Mouse (Mus musculus): ENCODE results near the gene Cidec. TPM values are rescaled to one million over a fixed set of nuclear protein-coding genes. Genes with fewer than 3 reads are reported as not detected.

Gene Cidec
- polyA plus RNA-seq, 1 experiment from 2014 or later: 1.3 TPM

DNA sequence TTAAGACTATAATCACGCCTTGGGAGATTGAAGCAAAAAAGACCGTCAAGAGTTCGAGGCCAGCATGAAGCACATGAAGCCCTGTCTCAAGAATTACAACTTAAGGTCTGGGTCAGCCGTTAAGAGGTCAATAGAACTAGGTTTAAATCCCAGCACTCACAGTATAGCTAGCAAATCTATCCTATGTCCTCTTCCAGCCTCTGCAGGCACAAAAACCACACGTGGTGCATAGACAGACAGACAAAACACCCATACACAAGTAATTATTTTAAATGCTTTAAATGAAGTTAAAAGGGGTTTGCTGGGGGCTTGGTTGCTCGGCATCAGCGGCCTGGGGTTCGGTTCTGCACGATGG, 6.5 kb upstream of the Cidec start:
- Histone ChIP-seq H3K27ac (ENCODE audit: low read length) (no peak overlapping the region), H3K4me2 (replicated peaks; ENCODE audit: low read depth, low read length) (peak overlapping the region; percentile 92), H3K27me3 (replicated peaks; ENCODE audit: insufficient read depth, low read length) (no peaks in the 10 kb centered on the region), H3K4me3 (ENCODE audit: low read depth, low read length) (peak overlapping the region; percentile 91), H3K36me3 (ENCODE audit: insufficient read depth, low read length) (no peaks in the 10 kb centered on the region), H3K9me3 (ENCODE audit: low read length) (no peaks in the 10 kb centered on the region), H3K9ac (replicated peaks; ENCODE audit: low read depth) (peak overlapping the region; percentile 83), H3K4me1 (ENCODE audit: insufficient read depth, low read depth, low read length) (0 out of 2 replicates have a peak, but pooled peaks cover 5% of the 10 kb centered on the region)
- TF ChIP-seq EP300 (IDR thresholded peaks at IDR 0.05): no peak
- TF ChIP-seq CTCF (IDR thresholded peaks at IDR 0.05): no peak
- ATAC-seq (no peak), DNase-seq (ENCODE audit: low spot score) (no peak)
- 42% methylated on average over 9 of the region's 9 CpGs for WGBS

DNA sequence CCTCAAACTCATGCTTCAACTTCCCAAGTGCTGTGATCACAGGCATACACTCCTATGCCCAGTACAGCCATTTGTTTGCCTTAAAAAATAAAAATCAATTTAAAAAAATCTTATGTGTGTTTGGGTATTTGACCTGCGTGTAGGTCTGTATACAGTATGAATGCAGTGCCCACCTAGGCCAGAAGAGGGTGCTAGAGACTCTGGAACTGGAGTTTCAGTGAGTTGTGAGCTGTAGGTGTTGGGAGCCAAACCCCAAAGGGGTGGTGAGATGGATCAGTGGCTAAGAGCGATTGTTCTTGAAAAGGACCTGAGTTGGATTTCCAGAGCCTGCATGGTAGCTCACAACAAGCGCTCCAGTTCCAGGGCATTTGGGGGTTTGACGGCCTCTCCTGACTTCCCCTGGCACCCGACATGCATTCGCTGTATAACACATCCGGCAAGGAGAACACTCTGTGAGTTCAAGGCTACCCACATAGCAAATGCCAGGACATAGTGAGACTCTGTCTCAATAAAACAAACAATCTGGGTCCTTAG, 5.7 kb upstream of the Cidec start:
- no peak overlapping the region for H3K27ac ChIP-seq (ENCODE audit: low read length)
- H3K27me3 ChIP-seq (replicated peaks; ENCODE audit: insufficient read depth, low read length): no peaks in the 10 kb centered on the region
- H3K9me3 ChIP-seq (ENCODE audit: low read length): no peaks in the 10 kb centered on the region
- 0 out of 2 replicates have a peak, but pooled peaks cover 5% of the 10 kb centered on the region for H3K4me1 ChIP-seq (ENCODE audit: insufficient read depth, low read depth, low read length)
- H3K4me3 ChIP-seq (ENCODE audit: low read depth, low read length): no peak overlapping the region
- H3K36me3 ChIP-seq (ENCODE audit: insufficient read depth, low read length): no peaks in the 10 kb centered on the region
- no peak overlapping the region for H3K9ac ChIP-seq (replicated peaks; ENCODE audit: low read depth)
- no peak overlapping the region for H3K4me2 ChIP-seq (replicated peaks; ENCODE audit: low read depth, low read length)
- 52% methylated on average over 7 of the region's 7 CpGs for WGBS
- peak; percentile 88 for TF ChIP-seq CTCF (IDR thresholded peaks at IDR 0.05)
- no peak for TF ChIP-seq EP300 (IDR thresholded peaks at IDR 0.05)
- DNase-seq (ENCODE audit: low spot score) (peak; percentile 85), ATAC-seq (peak; percentile 53; the same call in 1 of the 2 replicates)

- Histone ChIP-seq H3K4me1 (ENCODE audit: insufficient read depth, low read depth, low read length) (0 out of 2 replicates have a peak, but pooled peaks cover 5% of the 10 kb centered on the region), H3K4me3 (ENCODE audit: low read depth, low read length) (no peak overlapping the region), H3K27me3 (replicated peaks; ENCODE audit: insufficient read depth, low read length) (no peaks in the 10 kb centered on the region), H3K36me3 (ENCODE audit: insufficient read depth, low read length) (no peaks in the 10 kb centered on the region), H3K27ac (ENCODE audit: low read length) (no peak overlapping the region), H3K4me2 (replicated peaks; ENCODE audit: low read depth, low read length) (no peak overlapping the region), H3K9me3 (ENCODE audit: low read length) (no peaks in the 10 kb centered on the region), H3K9ac (replicated peaks; ENCODE audit: low read depth) (no peak overlapping the region)
- TF ChIP-seq EP300 (IDR thresholded peaks at IDR 0.05): no peak
- no peak for TF ChIP-seq CTCF (IDR thresholded peaks at IDR 0.05)
- no peak for ATAC-seq
- WGBS: 88% methylated on average over 3 of the region's 3 CpGs
- no peak for DNase-seq (ENCODE audit: low spot score)
These were observed 5.1 kb upstream of the Cidec start for GRCm38 (mm10) chr6:113440686-113441085.

- 46% methylated on average over 12 of the region's 12 CpGs for WGBS
- no peak overlapping the region for H3K27ac ChIP-seq (ENCODE audit: low read length)
These were observed 3.3 kb upstream of the Cidec start for GRCm38 (mm10) chr6:113438721-113439430.

GRCm38 (mm10) chr6:113437135-113437534, 1.6 kb upstream of the Cidec start:
- 66% methylated on average over 12 of the region's 12 CpGs for WGBS
- Histone ChIP-seq H3K4me2 (replicated peaks; ENCODE audit: low read depth, low read length) (no peak overlapping the region), H3K27ac (ENCODE audit: low read length) (no peak overlapping the region), H3K4me1 (ENCODE audit: insufficient read depth, low read depth, low read length) (0 out of 2 replicates have a peak, but pooled peaks cover 4% of the 10 kb centered on the region), H3K27me3 (replicated peaks; ENCODE audit: insufficient read depth, low read length) (no peaks in the 10 kb centered on the region), H3K36me3 (ENCODE audit: insufficient read depth, low read length) (no peaks in the 10 kb centered on the region), H3K9me3 (ENCODE audit: low read length) (no peaks in the 10 kb centered on the region), H3K4me3 (ENCODE audit: low read depth, low read length) (no peak overlapping the region), H3K9ac (replicated peaks; ENCODE audit: low read depth) (no peak overlapping the region)
- DNase-seq (ENCODE audit: low spot score) (no peak), ATAC-seq (no peak)
- TF ChIP-seq EP300 (IDR thresholded peaks at IDR 0.05): no peak
- no peak for TF ChIP-seq CTCF (IDR thresholded peaks at IDR 0.05)

More at GRCm38 (mm10) chr6:113438721-113439430, 3.3 kb upstream of the Cidec start:
- Histone ChIP-seq H3K36me3 (ENCODE audit: insufficient read depth, low read length) (no peaks in the 10 kb centered on the region), H3K9ac (replicated peaks; ENCODE audit: low read depth) (no peak overlapping the region), H3K4me2 (replicated peaks; ENCODE audit: low read depth, low read length) (no peak overlapping the region), H3K27me3 (replicated peaks; ENCODE audit: insufficient read depth, low read length) (no peaks in the 10 kb centered on the region), H3K4me3 (ENCODE audit: low read depth, low read length) (no peak overlapping the region), H3K4me1 (ENCODE audit: insufficient read depth, low read depth, low read length) (0 out of 2 replicates have a peak, but pooled peaks cover 5% of the 10 kb centered on the region), H3K9me3 (ENCODE audit: low read length) (no peaks in the 10 kb centered on the region)
- no peak for TF ChIP-seq EP300 (IDR thresholded peaks at IDR 0.05)
- TF ChIP-seq CTCF (IDR thresholded peaks at IDR 0.05): no peak
- DNase-seq (ENCODE audit: low spot score): peak; percentile 37
- no peak for ATAC-seq

- no peak for ATAC-seq
- 63% methylated on average over 7 of the region's 7 CpGs for WGBS
- Histone ChIP-seq H3K4me3 (ENCODE audit: low read depth, low read length) (no peak overlapping the region), H3K4me2 (replicated peaks; ENCODE audit: low read depth, low read length) (no peak overlapping the region), H3K27me3 (replicated peaks; ENCODE audit: insufficient read depth, low read length) (no peaks in the 10 kb centered on the region), H3K36me3 (ENCODE audit: insufficient read depth, low read length) (no peaks in the 10 kb centered on the region), H3K4me1 (ENCODE audit: insufficient read depth, low read depth, low read length) (no peaks in the 10 kb centered on the region), H3K27ac (ENCODE audit: low read length) (no peak overlapping the region), H3K9me3 (ENCODE audit: low read length) (no peaks in the 10 kb centered on the region), H3K9ac (replicated peaks; ENCODE audit: low read depth) (no peak overlapping the region)
- DNase-seq (ENCODE audit: low spot score): no peak
- no peak for TF ChIP-seq CTCF (IDR thresholded peaks at IDR 0.05)
- no peak for TF ChIP-seq EP300 (IDR thresholded peaks at IDR 0.05)
These were observed 869 bp downstream of the Cidec start for GRCm38 (mm10) chr6:113434691-113435090.

All from lung, postnatal 0 days (tissue).